Mouse (Mus musculus) kidney, adult 11 months (tissue): ENCODE measurements at regions not wholly inside any gene's neighbourhood (a gene's known extent, or its start where the extent isn't known, plus 50 kb on each side); places are given as distances from the start of the nearest gene placed in this dataset.

ENCODE experiments used
- DNase-seq: peaks from one replicate; pipeline ENCODE4 v3.0.0; 2022

GRCm38 (mm10) chr13:69439486-69439885 is 94.1 kb upstream of the Nsun2 start:
- no peak for DNase-seq

DNA sequence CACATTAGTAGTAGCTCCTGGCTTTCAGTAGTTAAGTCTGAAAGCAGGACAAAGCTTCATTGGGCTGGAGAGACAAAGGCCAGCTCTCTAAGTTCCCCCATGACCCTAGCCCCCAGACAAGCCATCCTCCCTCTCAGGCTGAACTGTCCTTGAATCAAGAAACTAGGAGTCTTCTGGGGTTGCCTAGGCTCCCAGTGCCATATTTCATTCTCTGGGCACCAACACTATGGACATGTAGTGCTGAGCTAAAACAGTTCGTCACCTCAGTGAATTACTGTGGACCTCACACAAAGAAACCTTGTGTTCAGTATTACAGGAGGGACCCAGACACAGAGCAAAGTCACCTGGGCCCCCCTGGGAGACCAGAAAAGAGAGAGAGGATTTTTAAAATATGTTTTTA is 91.7 kb upstream of the Nsun2 start:
- DNase-seq, result no peak

DNA sequence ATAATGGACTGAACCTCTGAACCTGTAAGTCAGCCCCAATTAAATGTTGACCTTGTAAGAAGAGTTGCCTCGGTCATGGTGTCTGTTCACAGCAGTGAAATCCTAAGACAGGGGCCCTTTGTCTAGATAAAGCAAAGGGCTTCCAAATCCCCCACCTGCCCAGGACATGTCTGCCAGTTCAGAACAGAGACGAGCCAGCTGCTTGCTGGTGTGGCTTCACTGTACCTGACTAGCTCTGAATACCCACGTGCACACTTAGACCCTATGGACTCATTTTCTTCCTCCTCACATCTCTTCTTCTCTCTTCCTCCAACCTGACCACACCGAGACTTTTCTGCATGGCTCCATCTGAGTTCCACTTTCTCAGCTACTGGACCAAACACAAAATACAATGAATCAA is 87.9 kb upstream of the Nsun2 start:
- no peak for DNase-seq
